In genomic region chr5:128703688-128704087, GRCm38 (mm10) we compare ENCODE assay signal across 13 mouse cellular contexts. TPM values are rescaled to one million over a fixed set of nuclear protein-coding genes. Genes with fewer than 3 reads are reported as not detected.
DNase-seq lines count a peak whose midpoint lies in the region; ATAC-seq lines count a peak whose summit lies in the region.
"Had no signal": no experiment of that assay in that cellular context is flagged by ENCODE, and none has a peak within 500 bp of the region (broad histone marks: within the 10 kb centered on the region; RNA-seq: fewer than 3 reads in every experiment).

No protein-coding gene starts in this region.

- peak overlapping the region; percentile 33 for H3K4me2 ChIP-seq in heart, embryonic 15.5 days
- H3K4me2 ChIP-seq in hindbrain, embryonic 16.5 days (ENCODE audit: low read length): peak overlapping the region; percentile 45
- no peak overlapping the region for H3K4me2 ChIP-seq in neural tube, embryonic 11.5 days (ENCODE audit: low read depth)
- H3K4me2 ChIP-seq: liver, embryonic 11.5 days had no signal

- intact Hi-C loops in heart, postnatal 10 days (cut with DNase I): no loop called here

- no peak for DNase-seq in heart, postnatal 10 days
- peak; percentile 27 for DNase-seq in embryo, embryonic 9.5 days (ENCODE audit: extremely low spot score)
- DNase-seq in neural tube, embryonic 11.5 days (ENCODE audit: low spot score): peak; percentile 44
- no peak for DNase-seq in gastrocnemius, adult 18-20 months (ENCODE audit: low spot score)
- no peak for DNase-seq in natural killer cell, adult 2 months (ENCODE audit: low spot score in 2 of 2)
- no peak for DNase-seq in urinary bladder, postnatal 14 days (ENCODE audit: low spot score)
- DNase-seq: adrenal gland, postnatal 36 days; cerebellum, adult 9-10 months had no signal

- no peaks in the 10 kb centered on the region for H3K27me3 ChIP-seq in heart, embryonic 15.5 days
- H3K27me3 ChIP-seq in hindbrain, embryonic 16.5 days (replicated peaks; ENCODE audit: control insufficient read depth, insufficient read depth, low read length): no peaks in the 10 kb centered on the region
- H3K27me3 ChIP-seq in neural tube, embryonic 11.5 days (ENCODE audit: control insufficient read depth, insufficient read depth, low read length): no peaks in the 10 kb centered on the region

- H3K4me1 ChIP-seq in heart, embryonic 15.5 days (replicated peaks): no peaks in the 10 kb centered on the region; the same call in 1 of the 2 replicates
- peaks cover 5% of the 10 kb centered on the region for H3K4me1 ChIP-seq in hindbrain, embryonic 16.5 days (ENCODE audit: control insufficient read depth, insufficient read depth, low read depth, low read length)
- H3K4me1 ChIP-seq in neural tube, embryonic 11.5 days (ENCODE audit: control insufficient read depth, insufficient read depth, low read length): no peaks in the 10 kb centered on the region

- no peak for ATAC-seq in heart, embryonic 15.5 days (replicated peaks; ENCODE audit: insufficient number of reproducible peaks, insufficient read depth, low FRiP score, low read depth)
- no peak for ATAC-seq in hindbrain, embryonic 16.5 days
- no peak for ATAC-seq in neural tube, embryonic 11.5 days (ENCODE audit: insufficient read depth, low FRiP score, low TSS enrichment)

- WGBS in heart, embryonic 15.5 days: 28% methylated on average over 10 of the region's 10 CpGs
- 16% methylated on average over 10 of the region's 10 CpGs for WGBS in hindbrain, embryonic 16.5 days
- WGBS in neural tube, embryonic 11.5 days: 11% methylated on average over 10 of the region's 10 CpGs

- no peak overlapping the region for H3K9ac ChIP-seq in heart, embryonic 15.5 days
- no peak overlapping the region for H3K9ac ChIP-seq in hindbrain, embryonic 16.5 days (ENCODE audit: low read depth, low read length)
- H3K9ac ChIP-seq in neural tube, embryonic 11.5 days (ENCODE audit: low read length): no peak overlapping the region

- 0 out of 2 replicates have a peak, but pooled peaks cover 3% of the 10 kb centered on the region for H3K9me3 ChIP-seq in heart, embryonic 15.5 days (replicated peaks)
- no peaks in the 10 kb centered on the region for H3K9me3 ChIP-seq in hindbrain, embryonic 16.5 days (ENCODE audit: control insufficient read depth, low read length)
- H3K9me3 ChIP-seq in neural tube, embryonic 11.5 days (ENCODE audit: control insufficient read depth, low read length): peaks cover 4% of the 10 kb centered on the region; the same call in 1 of the 2 replicates

- no peaks in the 10 kb centered on the region for H3K36me3 ChIP-seq in heart, embryonic 15.5 days
- H3K36me3 ChIP-seq in hindbrain, embryonic 16.5 days (ENCODE audit: control insufficient read depth, insufficient read depth, low read length): no peaks in the 10 kb centered on the region
- H3K36me3 ChIP-seq in neural tube, embryonic 11.5 days (ENCODE audit: control insufficient read depth, insufficient read depth, low read length): no peaks in the 10 kb centered on the region

- no peak overlapping the region for H3K27ac ChIP-seq in heart, embryonic 15.5 days
- no peak overlapping the region for H3K27ac ChIP-seq in hindbrain, embryonic 16.5 days (ENCODE audit: low read depth, low read length)
- no peak overlapping the region for H3K27ac ChIP-seq in neural tube, embryonic 11.5 days (ENCODE audit: low read depth, low read length)

- H3K4me3 ChIP-seq in heart, embryonic 15.5 days: no peak overlapping the region
- no peak overlapping the region for H3K4me3 ChIP-seq in hindbrain, embryonic 16.5 days (ENCODE audit: low read length)
- H3K4me3 ChIP-seq in neural tube, embryonic 11.5 days (ENCODE audit: low read depth, low read length): no peak overlapping the region

RNA-seq across cellular contexts. Expression of gene Piwil1, which starts 1.4 kb away (rescaled TPM):
- not detected in 2 replicates for polyA plus RNA-seq in heart, embryonic 15.5 days (2015; fragmentation: Nextera tagmentation; extraction: Ambion mirVana)
- total RNA-seq in heart, postnatal 10 days (2021): not detected
- 0.47 and 0.53 TPM in 2 replicates for polyA plus RNA-seq in hindbrain, embryonic 16.5 days (2015; fragmentation: Nextera tagmentation; extraction: Ambion mirVana)
- polyA plus RNA-seq in neural tube, embryonic 11.5 days (2014; fragmentation: Nextera tagmentation; extraction: Ambion mirVana): not detected in 2 replicates
- under 1 TPM in 1 of 2 experiments, not detected in 1; 0.05 TPM for total RNA-seq in gastrocnemius, adult 18-20 months (2021)
- total RNA-seq: adrenal gland, postnatal 36 days; monocyte, adult 5-6 weeks had no signal
- polyA plus RNA-seq: heart, embryonic 16.5 days; liver, embryonic 11.5 days had no signal

Comparison
In these comparisons a context has a peak if more than half of its experiments do, and no peak if none do; other contexts are left out.
1. DNase-seq: peak in embryo, embryonic 9.5 days (single experiment) and neural tube, embryonic 11.5 days (single experiment); none in heart, postnatal 10 days (0 of 2), gastrocnemius, adult 18-20 months (single experiment), natural killer cell, adult 2 months (0 of 2) and urinary bladder, postnatal 14 days (single experiment).